Mouse (Mus musculus) midbrain, embryonic 16.5 days (tissue): ENCODE measurements at regions not wholly inside any gene's neighbourhood (a gene's known extent, or its start where the extent isn't known, plus 50 kb on each side); places are given as distances from the start of the nearest gene placed in this dataset.
A peak's percentile ranks its signal among the peaks of the same experiment; 100 is the strongest.

Experiments
- ATAC-seq: fragments of 200-750 bp; cut with Nextera tagmentation; 2 replicates; pipeline ENCODE4 v1.8.0; 2017; ENCODE audit warnings: moderate TSS enrichment
- H3K27ac ChIP-seq: fragments of 300-500 bp; sonication (generic); 2 replicates; pipeline ENCODE4 v1.5.1; 2014; ENCODE audit warnings: mild to moderate bottlenecking, low read length, mixed read lengths
- H3K27me3 ChIP-seq: fragments of 300-500 bp; sonication (generic); 2 replicates; pipeline ENCODE4 v1.6.1; 2014; ENCODE audit warnings: low read depth, low read length, mixed read lengths; ENCODE audit not compliant: control insufficient read depth, insufficient read depth
- H3K36me3 ChIP-seq: fragments of 300-500 bp; sonication (generic); 2 replicates; pipeline ENCODE4 v1.6.1; 2014; ENCODE audit warnings: mild to moderate bottlenecking, low read length, moderate library complexity, mixed read lengths; ENCODE audit not compliant: control insufficient read depth, insufficient read depth
- H3K4me1 ChIP-seq: fragments of 300-500 bp; sonication (generic); 2 replicates; pipeline ENCODE4 v1.6.1; 2014; ENCODE audit warnings: mild to moderate bottlenecking, low read length, mixed read lengths; ENCODE audit not compliant: control insufficient read depth, insufficient read depth
- H3K4me2 ChIP-seq: fragments of 300-500 bp; sonication (generic); 2 replicates; pipeline ENCODE4 v1.6.1; 2014; ENCODE audit warnings: mild to moderate bottlenecking, low read length, mixed read lengths
- H3K4me3 ChIP-seq: fragments of 300-500 bp; sonication (generic); 2 replicates; pipeline ENCODE4 v1.5.1; 2014; ENCODE audit warnings: low read depth, mild to moderate bottlenecking, low read length, moderate library complexity, mixed read lengths
- H3K9ac ChIP-seq: fragments of 300-500 bp; sonication (generic); 2 replicates; pipeline ENCODE4 v1.6.1; 2014; ENCODE audit warnings: low read depth, low read length, mixed read lengths
- H3K9me3 ChIP-seq: fragments of 300-500 bp; sonication (generic); replicated peaks from 2 replicates; pipeline ENCODE4 v1.6.1; 2014; ENCODE audit warnings: mild to moderate bottlenecking, low read length, mixed read lengths; ENCODE audit not compliant: control insufficient read depth, poor library complexity, severe bottlenecking
- WGBS: fragments of 180-500 bp; shearing (Covaris S2); extraction: QIAGEN DNeasy Blood & Tissue Kit; methylation state at CpG from one replicate; pipeline ENCODE4 v1.1.7; 2014; 5-methylcytosine and 5-hydroxymethylcytosine counted together

GRCm38 (mm10) chr13:52339156-52339555 is 191.9 kb downstream of the Diras2 start:
- Histone ChIP-seq H3K27ac (no peak overlapping the region), H3K4me1 (peaks cover 4% of the 10 kb centered on the region), H3K27me3 (no peaks in the 10 kb centered on the region), H3K36me3 (no peaks in the 10 kb centered on the region), H3K4me2 (no peak overlapping the region), H3K9me3 (no peaks in the 10 kb centered on the region), H3K9ac (no peak overlapping the region), H3K4me3 (no peak overlapping the region)
- peak; percentile 67 for ATAC-seq
- WGBS = 29% methylated on average over 10 of the region's 10 CpGs

DNA sequence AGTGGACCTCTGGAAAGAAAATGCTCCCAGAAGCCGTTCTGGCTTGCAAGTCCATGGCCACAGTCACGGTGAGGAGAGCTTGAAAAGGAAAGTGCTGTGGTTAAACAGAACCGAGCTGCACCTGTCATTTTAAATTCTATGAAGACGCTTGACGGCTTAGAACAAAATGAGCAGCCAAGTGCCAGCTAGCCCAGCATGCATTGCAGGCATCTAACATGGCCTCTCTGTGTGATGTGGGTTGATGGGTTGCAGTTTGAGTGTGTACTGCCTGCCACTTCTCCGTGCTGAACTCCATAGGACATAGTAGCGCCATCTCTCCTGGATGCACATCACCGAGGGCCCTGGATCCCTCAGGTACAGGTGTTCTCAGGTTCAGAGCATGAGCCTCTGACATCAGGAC is 189.1 kb downstream of the Diras2 start:
- Histone ChIP-seq H3K36me3 (no peaks in the 10 kb centered on the region), H3K27ac (no peak overlapping the region), H3K4me2 (no peak overlapping the region), H3K27me3 (no peaks in the 10 kb centered on the region), H3K9me3 (no peaks in the 10 kb centered on the region), H3K4me1 (peaks cover 4% of the 10 kb centered on the region), H3K9ac (no peak overlapping the region), H3K4me3 (no peak overlapping the region)
- ATAC-seq = no peak
- 80% methylated on average over 8 of the region's 8 CpGs for WGBS

DNA sequence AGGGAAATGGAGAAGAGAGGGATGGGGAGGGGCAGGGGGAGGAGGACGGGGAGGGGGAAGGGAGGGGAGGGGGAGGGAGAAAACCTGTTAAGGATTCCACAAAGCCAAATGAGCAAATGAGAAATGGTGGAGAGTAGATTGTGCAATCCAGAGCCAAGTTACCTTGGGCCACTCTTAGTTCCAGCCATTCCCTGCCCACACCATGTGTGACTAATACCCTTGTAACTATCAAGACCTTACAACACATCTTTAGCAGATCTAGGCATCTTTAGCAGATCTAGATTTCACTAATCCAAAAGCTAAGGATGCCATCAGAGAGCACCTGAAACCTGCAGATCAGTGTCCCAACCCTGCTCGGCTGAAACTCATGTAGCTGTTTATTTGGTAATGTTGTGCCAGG is 186.7 kb downstream of the Diras2 start:
- Histone ChIP-seq H3K4me3 (no peak overlapping the region), H3K36me3 (no peaks in the 10 kb centered on the region), H3K9me3 (no peaks in the 10 kb centered on the region), H3K4me1 (peaks cover under 1% of the 10 kb centered on the region), H3K27ac (no peak overlapping the region), H3K27me3 (no peaks in the 10 kb centered on the region), H3K9ac (no peak overlapping the region), H3K4me2 (no peak overlapping the region)
- no peak for ATAC-seq
- WGBS = 79% methylated on average over 2 of the region's 2 CpGs

DNA sequence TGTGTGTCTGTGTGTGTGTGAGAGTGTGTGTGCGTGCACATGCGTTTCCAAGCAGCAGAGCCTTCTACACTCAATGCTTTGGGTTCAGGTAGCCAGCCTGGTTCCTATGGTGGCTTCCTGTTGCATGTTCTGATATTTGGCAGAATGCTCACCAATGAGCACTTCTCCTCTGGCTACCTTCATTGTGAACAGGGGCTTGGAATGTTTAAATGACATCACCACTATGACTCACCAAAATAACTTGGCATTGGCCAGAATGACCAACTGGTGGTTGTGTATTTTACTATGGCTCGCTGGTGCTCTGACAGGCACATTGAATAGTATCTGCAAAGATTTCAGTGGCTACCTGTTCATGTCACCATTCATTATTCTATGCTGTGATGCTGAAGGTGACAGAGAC is 186.2 kb downstream of the Diras2 start:
- Histone ChIP-seq H3K4me1 (no peaks in the 10 kb centered on the region), H3K36me3 (no peaks in the 10 kb centered on the region), H3K4me3 (no peak overlapping the region), H3K4me2 (no peak overlapping the region), H3K27ac (no peak overlapping the region), H3K9me3 (no peaks in the 10 kb centered on the region), H3K9ac (no peak overlapping the region), H3K27me3 (no peaks in the 10 kb centered on the region)
- 99% methylated on average over 3 of the region's 3 CpGs for WGBS
- ATAC-seq = no peak

- no peak overlapping the region for H3K4me2 ChIP-seq
- H3K27ac ChIP-seq = no peak overlapping the region
- no peak overlapping the region for H3K4me3 ChIP-seq
- WGBS = 68% methylated on average over 13 of the region's 13 CpGs
- no peak overlapping the region for H3K9ac ChIP-seq
- no peaks in the 10 kb centered on the region for H3K27me3 ChIP-seq
- ATAC-seq = no peak
- no peaks in the 10 kb centered on the region for H3K36me3 ChIP-seq
- H3K9me3 ChIP-seq = no peaks in the 10 kb centered on the region
- H3K4me1 ChIP-seq = no peaks in the 10 kb centered on the region
These were observed 185.6 kb downstream of the Diras2 start for GRCm38 (mm10) chr13:52345375-52346026.

- Histone ChIP-seq H3K27ac (no peak overlapping the region), H3K27me3 (no peaks in the 10 kb centered on the region), H3K4me3 (no peak overlapping the region), H3K9me3 (no peaks in the 10 kb centered on the region), H3K4me2 (no peak overlapping the region), H3K36me3 (no peaks in the 10 kb centered on the region), H3K4me1 (no peaks in the 10 kb centered on the region), H3K9ac (no peak overlapping the region)
- 89% methylated on average over 5 of the region's 5 CpGs for WGBS
- ATAC-seq = no peak
These were observed 185.1 kb downstream of the Diras2 start for GRCm38 (mm10) chr13:52346027-52346375.

DNA sequence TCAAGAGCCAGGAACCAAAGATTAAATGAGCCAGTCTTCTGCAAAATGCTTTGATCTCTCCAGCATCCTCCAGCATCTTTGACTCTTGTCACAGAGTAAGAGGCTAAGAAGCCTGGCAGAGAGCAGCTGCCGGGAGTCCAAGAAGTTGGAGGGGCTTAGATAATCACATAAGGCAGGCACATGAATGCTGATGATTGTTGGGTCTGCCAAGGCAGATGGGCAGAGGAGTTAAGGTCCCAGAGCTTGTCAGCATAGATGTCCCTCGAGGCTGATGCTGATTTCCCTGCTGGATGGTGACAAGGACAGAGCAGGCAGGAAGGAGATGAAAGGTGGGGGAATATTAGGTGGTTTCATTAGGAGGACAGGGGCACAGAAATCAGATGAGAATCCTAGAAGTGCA is 183.4 kb downstream of the Diras2 start:
- ATAC-seq = no peak
- no peaks in the 10 kb centered on the region for H3K36me3 ChIP-seq
- no peaks in the 10 kb centered on the region for H3K27me3 ChIP-seq
- no peaks in the 10 kb centered on the region for H3K4me1 ChIP-seq
- no peak overlapping the region for H3K9ac ChIP-seq
- WGBS = 38% methylated on average over 2 of the region's 2 CpGs
- H3K4me3 ChIP-seq = no peak overlapping the region
- H3K27ac ChIP-seq = no peak overlapping the region
- no peak overlapping the region for H3K4me2 ChIP-seq
- no peaks in the 10 kb centered on the region for H3K9me3 ChIP-seq

DNA sequence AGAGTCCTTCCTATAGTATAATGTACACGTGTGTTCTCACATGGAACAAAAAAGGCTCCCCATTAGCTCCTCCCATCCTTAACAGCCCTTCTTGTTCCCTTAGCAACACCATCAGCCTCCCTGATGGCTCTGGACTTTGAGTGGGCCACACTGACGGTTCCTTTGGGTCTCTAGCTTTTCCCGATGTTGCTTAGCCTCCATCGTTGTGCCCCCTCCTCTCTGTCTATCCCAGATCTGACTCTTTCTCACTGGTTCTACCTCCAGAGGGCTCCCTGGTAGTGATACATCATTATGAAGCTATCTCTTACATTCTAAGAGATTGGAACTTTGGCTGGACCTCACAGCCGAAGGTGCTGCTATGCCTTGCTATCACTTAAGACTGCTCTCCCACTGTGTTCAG is 181.5 kb downstream of the Diras2 start:
- H3K4me3 ChIP-seq = no peak overlapping the region
- no peaks in the 10 kb centered on the region for H3K4me1 ChIP-seq
- H3K9me3 ChIP-seq = no peaks in the 10 kb centered on the region
- H3K36me3 ChIP-seq = no peaks in the 10 kb centered on the region
- H3K4me2 ChIP-seq = no peak overlapping the region
- H3K9ac ChIP-seq = no peak overlapping the region
- H3K27ac ChIP-seq = no peak overlapping the region
- H3K27me3 ChIP-seq = no peaks in the 10 kb centered on the region
- 87% methylated on average over 5 of the region's 5 CpGs for WGBS
- ATAC-seq = no peak

DNA sequence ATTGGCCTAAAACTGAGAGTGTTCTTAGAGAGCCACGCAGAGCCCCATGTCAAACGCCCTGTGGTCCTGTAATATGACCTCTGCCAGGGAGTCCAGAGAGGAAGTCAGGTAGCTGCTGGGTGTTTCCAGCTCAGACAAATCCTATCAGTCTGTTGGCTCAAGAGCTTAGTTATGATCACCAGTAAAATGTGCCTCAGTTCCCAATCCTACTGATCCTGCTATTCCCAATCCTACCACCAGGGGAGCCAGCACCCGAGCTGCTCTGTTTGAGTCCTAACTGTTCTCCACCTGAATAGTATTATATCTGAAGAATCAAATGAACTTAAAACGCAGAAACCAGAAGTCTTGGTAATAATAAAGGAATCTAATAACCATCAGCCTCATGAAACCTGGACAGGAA is 178.5 kb downstream of the Diras2 start:
- no peak overlapping the region for H3K4me2 ChIP-seq
- H3K4me1 ChIP-seq = no peaks in the 10 kb centered on the region
- no peak overlapping the region for H3K27ac ChIP-seq
- WGBS = 85% methylated on average over 4 of the region's 4 CpGs
- H3K36me3 ChIP-seq = no peaks in the 10 kb centered on the region
- no peak overlapping the region for H3K9ac ChIP-seq
- no peak for ATAC-seq
- H3K9me3 ChIP-seq = peaks cover 6% of the 10 kb centered on the region
- H3K27me3 ChIP-seq = no peaks in the 10 kb centered on the region
- no peak overlapping the region for H3K4me3 ChIP-seq
